Comparison of ENCODE assay signal across 17 mouse cellular contexts in genomic region chr10:95778622-95779021, GRCm38 (mm10).
A peak's percentile ranks its signal among the peaks of the same experiment; 100 is the strongest.
DNase-seq lines count a peak whose midpoint lies in the region; ATAC-seq and TF ChIP-seq lines count a peak whose summit lies in the region.
"Had no signal": no experiment of that assay in that cellular context is flagged by ENCODE, and none has a peak within 500 bp of the region (broad histone marks: within the 10 kb centered on the region; RNA-seq: fewer than 3 reads in every experiment).

No protein-coding gene starts in this region.

- H3K27ac ChIP-seq in intestine, embryonic 15.5 days, result no peak overlapping the region; the same call in 1 of the 2 replicates
- H3K27ac ChIP-seq in kidney, embryonic 15.5 days, result peak overlapping the region; percentile 83; the same call in 1 of the 2 replicates
- peak overlapping the region; percentile 91 for H3K27ac ChIP-seq in liver, postnatal 0 days (ENCODE audit: low read depth)
- no peak overlapping the region for H3K27ac ChIP-seq in midbrain, embryonic 10.5 days (replicated peaks)
- H3K27ac ChIP-seq: embryonic facial prominence, embryonic 10.5 days; hindbrain, postnatal 0 days; liver, embryonic 14.5 days had no signal

- TF ChIP-seq CTCF in liver, postnatal 0 days (IDR thresholded peaks at IDR 0.05; ENCODE audit: low read depth), result no peak

- DNase-seq in fat pad, adult 2 months (ENCODE audit: extremely low read depth, low read depth, low spot score), result peak; percentile 87
- no peak for DNase-seq in liver, postnatal 0 days
- DNase-seq in midbrain, embryonic 10.5 days (ENCODE audit: low spot score), result no peak
- DNase-seq in spleen, postnatal 10 days (ENCODE audit: low spot score in 2 of 2), result no peak
- DNase-seq in right cerebral cortex, postnatal 4 days, result no peak
- DNase-seq: adrenal gland, postnatal 36 days; cerebellum, postnatal 25 days; gastrocnemius, postnatal 14 days; lung, postnatal 4 days; midbrain, embryonic 14.5 days had no signal

- WGBS in intestine, embryonic 15.5 days, result 52% methylated on average over 8 of the region's 8 CpGs
- 57% methylated on average over 8 of the region's 8 CpGs for WGBS in kidney, embryonic 15.5 days
- 58% methylated on average over 8 of the region's 8 CpGs for WGBS in liver, postnatal 0 days (ENCODE audit: insufficient replicate concordance)
- 93% methylated on average over 8 of the region's 8 CpGs for WGBS in midbrain, embryonic 10.5 days

- no peaks in the 10 kb centered on the region for H3K27me3 ChIP-seq in intestine, embryonic 15.5 days (replicated peaks)
- no peaks in the 10 kb centered on the region for H3K27me3 ChIP-seq in kidney, embryonic 15.5 days
- H3K27me3 ChIP-seq in liver, postnatal 0 days (ENCODE audit: insufficient read depth, low read length), result no peaks in the 10 kb centered on the region
- H3K27me3 ChIP-seq in midbrain, embryonic 10.5 days (ENCODE audit: low read depth, poor library complexity, severe bottlenecking), result no peaks in the 10 kb centered on the region

- no peak overlapping the region for H3K4me3 ChIP-seq in intestine, embryonic 15.5 days (replicated peaks)
- H3K4me3 ChIP-seq in kidney, embryonic 15.5 days (replicated peaks), result no peak overlapping the region
- no peak overlapping the region for H3K4me3 ChIP-seq in liver, postnatal 0 days (ENCODE audit: low read depth, low read length)
- H3K4me3 ChIP-seq in midbrain, embryonic 10.5 days, result no peak overlapping the region
- H3K4me3 ChIP-seq: embryonic facial prominence, embryonic 10.5 days; erythroblast, embryonic 14.5 days had no signal

- H3K9ac ChIP-seq in intestine, embryonic 15.5 days, result no peak overlapping the region
- H3K9ac ChIP-seq in kidney, embryonic 15.5 days, result no peak overlapping the region
- H3K9ac ChIP-seq in liver, postnatal 0 days (replicated peaks), result peak overlapping the region; percentile 22; the same call in 1 of the 2 replicates
- H3K9ac ChIP-seq: liver, embryonic 14.5 days had no signal

- no peak for TF ChIP-seq EP300 in liver, postnatal 0 days (IDR thresholded peaks at IDR 0.05; ENCODE audit: low read depth)

- ATAC-seq in intestine, embryonic 15.5 days, result peak; percentile 76
- no peak for ATAC-seq in kidney, embryonic 15.5 days (replicated peaks; ENCODE audit: low FRiP score)
- peak; percentile 24; the same call in 1 of the 2 replicates for ATAC-seq in liver, postnatal 0 days
- ATAC-seq: hindbrain, postnatal 0 days had no signal

- H3K36me3 ChIP-seq in intestine, embryonic 15.5 days, result no peaks in the 10 kb centered on the region
- H3K36me3 ChIP-seq in kidney, embryonic 15.5 days, result no peaks in the 10 kb centered on the region
- no peaks in the 10 kb centered on the region for H3K36me3 ChIP-seq in liver, postnatal 0 days (replicated peaks; ENCODE audit: insufficient read depth, low read length)
- no peaks in the 10 kb centered on the region for H3K36me3 ChIP-seq in midbrain, embryonic 10.5 days
- H3K36me3 ChIP-seq: embryonic facial prominence, embryonic 10.5 days had no signal

- no peaks in the 10 kb centered on the region for H3K4me1 ChIP-seq in intestine, embryonic 15.5 days (replicated peaks)
- peaks cover 21% of the 10 kb centered on the region; the same call in 1 of the 2 replicates for H3K4me1 ChIP-seq in kidney, embryonic 15.5 days
- H3K4me1 ChIP-seq in liver, postnatal 0 days (ENCODE audit: insufficient read depth), result peaks cover 31% of the 10 kb centered on the region
- no peaks in the 10 kb centered on the region for H3K4me1 ChIP-seq in midbrain, embryonic 10.5 days

- H3K9me3 ChIP-seq in intestine, embryonic 15.5 days, result no peaks in the 10 kb centered on the region
- no peaks in the 10 kb centered on the region for H3K9me3 ChIP-seq in kidney, embryonic 15.5 days (replicated peaks)
- H3K9me3 ChIP-seq in liver, postnatal 0 days (ENCODE audit: low read length), result no peaks in the 10 kb centered on the region
- H3K9me3 ChIP-seq in midbrain, embryonic 10.5 days (replicated peaks), result no peaks in the 10 kb centered on the region
- H3K9me3 ChIP-seq: embryonic facial prominence, embryonic 10.5 days had no signal

- H3K4me2 ChIP-seq in intestine, embryonic 15.5 days (replicated peaks), result no peak overlapping the region
- no peak overlapping the region for H3K4me2 ChIP-seq in kidney, embryonic 15.5 days
- peak overlapping the region; percentile 54 for H3K4me2 ChIP-seq in liver, postnatal 0 days (ENCODE audit: low read depth, low read length)
- H3K4me2 ChIP-seq: heart, embryonic 11.5 days had no signal

Comparison
In these comparisons a context has a peak if more than half of its experiments do, and no peak if none do; other contexts are left out.
1. H3K27ac ChIP-seq: peak in kidney, embryonic 15.5 days (single experiment) and liver, postnatal 0 days (single experiment); none in intestine, embryonic 15.5 days (single experiment) and midbrain, embryonic 10.5 days (single experiment).